Mouse (Mus musculus) gastrocnemius, adult 2 months (tissue): ENCODE results near the gene Sox21. TPM values are rescaled to one million over a fixed set of nuclear protein-coding genes. Genes with fewer than 3 reads are reported as not detected.

Source experiments
- DNase-seq: peaks from one replicate; pipeline ENCODE4 v3.0.0; 2022
- H3K27ac ChIP-seq: fragments of 200-600 bp; 2 replicates; pipeline ENCODE4 v1.8.1; 2022; ENCODE audit warnings: mild to moderate bottlenecking
- H3K4me3 ChIP-seq: fragments of 200-600 bp; 2 replicates; pipeline ENCODE4 v1.8.1; 2022; ENCODE audit warnings: mild to moderate bottlenecking, moderate library complexity
- CTCF ChIP-seq: fragments of 200-600 bp; IDR thresholded peaks from 2 replicates; pipeline ENCODE4 v1.8.1; 2022; ENCODE audit warnings: antibody characterized with exemption, mild to moderate bottlenecking, moderate library complexity
- intact Hi-C: fragments of 180-260 bp; cut with DNase I; formaldehyde crosslinking; loops from one replicate; pipeline ENCODE4 v1.15.1; 2025
- long read RNA-seq, 2 experiments: library from polyadenylated mRNA; stranded (forward); transcript quantifications; one replicate each; pipeline ENCODE4 v2.0.0; 2021
- total RNA-seq, 2 experiments: library from RNA; stranded (reverse); gene quantifications; 2 replicates each; pipeline ENCODE4 v1.2.3; 2021

Gene Sox21
- not detected for total RNA-seq
- long read RNA-seq, experiment 1: 0 reads
- long read RNA-seq, experiment 2: 0 reads

DNA sequence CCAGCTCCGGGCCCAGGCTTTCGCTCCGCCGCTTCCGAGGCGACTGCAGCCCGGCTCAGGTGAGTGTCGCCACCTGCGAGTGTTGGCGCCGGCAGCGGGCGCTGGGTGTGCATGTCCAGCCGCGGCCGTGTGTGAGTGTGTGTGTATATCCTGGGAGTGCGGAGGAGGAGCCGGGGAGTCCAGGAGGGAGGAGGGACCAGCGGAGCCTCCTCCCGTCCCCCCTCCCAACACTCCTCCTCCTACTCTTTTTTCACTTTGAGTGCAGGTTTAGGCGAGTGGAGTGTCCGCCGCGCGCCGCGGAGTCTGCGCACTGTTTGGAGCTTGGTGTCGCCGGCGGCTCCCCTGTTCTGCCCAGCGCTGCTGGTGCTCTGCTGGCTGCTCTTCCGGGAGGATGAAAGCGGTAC lies at the start of gene Sox21:
Gene Sox21, minus strand, starts transcription at position 145 of the 404 bp plus-strand sequence.
- DNase-seq: no peak
- TF ChIP-seq CTCF: no peak
- Histone ChIP-seq H3K4me3 (peak within 1 kb of the TSS; percentile 73), H3K27ac (no peak within 1 kb of the TSS)
- intact Hi-C loops: no loop called here

DNA sequence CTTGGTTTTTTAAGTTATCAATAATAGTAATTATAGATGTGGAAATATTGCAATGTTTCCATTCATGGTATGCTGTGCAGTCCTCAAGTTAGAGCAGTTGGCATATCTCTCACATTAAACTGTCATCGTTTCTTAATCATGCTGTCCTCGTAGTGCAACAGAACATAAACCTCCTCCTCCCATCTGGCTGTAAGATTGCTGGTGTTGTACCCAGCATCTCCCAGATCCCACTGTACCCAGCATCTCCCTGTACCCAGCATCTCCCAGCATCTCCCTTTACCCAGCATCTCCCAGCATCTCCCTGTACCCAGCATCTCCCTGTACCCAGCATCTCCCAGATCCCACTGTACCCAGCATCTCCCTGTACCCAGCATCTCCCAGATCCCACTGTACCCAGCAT lies 49.3 kb upstream of the Sox21 start:
- intact Hi-C loops: no loop called here
- no peak for TF ChIP-seq CTCF
- Histone ChIP-seq H3K4me3 (no peak overlapping the region), H3K27ac (no peak overlapping the region)
- no peak for DNase-seq

DNA sequence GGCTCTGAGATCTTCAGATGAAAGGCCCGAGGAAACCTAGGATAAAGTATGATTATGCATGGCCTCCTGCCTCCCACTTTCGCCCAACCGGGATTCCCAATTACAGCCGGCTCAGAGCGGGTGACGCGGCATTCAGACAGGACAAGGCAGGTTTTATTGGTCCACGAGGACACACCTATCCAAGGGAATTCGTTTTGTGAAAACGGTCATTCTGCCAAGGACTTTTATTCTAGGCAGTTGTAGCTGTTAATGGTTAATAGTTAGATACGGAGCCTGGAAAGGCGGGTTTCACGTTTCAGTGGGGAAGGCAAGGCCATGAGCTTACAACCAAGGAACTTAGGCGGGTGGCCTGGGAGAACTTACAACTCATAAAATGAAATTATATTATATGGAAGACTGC lies 46.1 kb upstream of the Sox21 start:
- intact Hi-C loops: no loop called here
- no peak for TF ChIP-seq CTCF
- Histone ChIP-seq H3K27ac (no peak overlapping the region), H3K4me3 (no peak overlapping the region)
- DNase-seq: no peak

DNA sequence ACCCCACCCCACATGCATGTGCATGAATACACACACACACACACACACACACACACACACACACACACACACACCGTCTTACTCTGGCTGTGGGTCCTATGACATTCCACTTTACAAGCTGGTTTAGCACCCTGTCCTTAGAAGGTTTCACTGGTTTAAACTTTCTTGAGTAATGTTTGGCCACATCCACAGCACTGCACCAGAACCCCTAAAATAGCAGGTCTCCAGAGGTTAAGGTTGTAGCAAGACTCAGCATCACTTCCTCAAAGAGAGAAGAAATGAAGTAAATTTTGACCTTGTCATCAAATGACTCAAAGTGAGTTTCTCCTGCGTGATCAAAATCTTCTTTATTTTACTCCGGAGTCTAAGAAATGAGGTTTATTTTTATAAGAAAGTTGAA lies 45.4 kb upstream of the Sox21 start:
- H3K27ac ChIP-seq: no peak overlapping the region
- intact Hi-C loops: no loop called here
- no peak for DNase-seq
- no peak for TF ChIP-seq CTCF
- no peak overlapping the region for H3K4me3 ChIP-seq

DNA sequence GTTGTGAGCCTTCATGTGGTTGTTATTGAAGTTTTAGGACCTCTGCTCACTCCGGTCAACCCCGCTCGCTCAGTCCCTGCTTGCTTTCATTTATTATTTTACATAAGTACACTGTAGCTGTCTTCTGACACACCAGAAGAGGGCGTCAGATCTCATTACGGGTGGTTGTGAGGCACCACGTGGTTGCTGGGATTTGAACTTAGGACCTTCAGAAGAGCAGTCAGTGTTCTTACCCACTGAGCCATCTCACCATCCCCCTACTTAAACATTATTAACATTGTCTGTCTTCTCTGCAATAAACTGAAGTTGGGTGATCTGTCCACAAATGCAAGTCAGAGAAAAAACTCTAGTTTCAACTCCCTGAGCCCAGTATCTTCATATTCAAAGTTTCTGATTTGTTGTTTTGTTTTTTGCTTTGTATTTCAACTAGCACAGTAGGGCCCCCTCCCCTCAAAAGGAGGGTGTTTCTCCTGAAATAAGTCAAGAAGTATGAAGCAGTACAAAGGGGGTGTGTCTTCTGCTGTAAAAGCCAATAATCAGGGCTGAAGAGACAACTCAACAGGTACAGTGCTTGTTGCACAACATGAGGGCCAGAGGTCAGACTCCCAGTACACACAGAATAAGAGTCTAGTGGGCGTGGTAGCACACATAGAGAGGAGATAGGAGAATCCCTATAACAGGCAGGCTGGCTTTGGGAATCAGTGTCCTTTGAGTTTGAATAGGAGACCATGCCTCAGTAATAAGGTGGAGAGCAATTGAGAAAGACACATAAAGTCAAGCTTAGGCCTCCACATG lies 41.1 kb upstream of the Sox21 start:
- Histone ChIP-seq H3K27ac (no peak overlapping the region), H3K4me3 (no peak overlapping the region)
- no peak for TF ChIP-seq CTCF
- intact Hi-C loops: no loop called here
- DNase-seq: no peak

DNA sequence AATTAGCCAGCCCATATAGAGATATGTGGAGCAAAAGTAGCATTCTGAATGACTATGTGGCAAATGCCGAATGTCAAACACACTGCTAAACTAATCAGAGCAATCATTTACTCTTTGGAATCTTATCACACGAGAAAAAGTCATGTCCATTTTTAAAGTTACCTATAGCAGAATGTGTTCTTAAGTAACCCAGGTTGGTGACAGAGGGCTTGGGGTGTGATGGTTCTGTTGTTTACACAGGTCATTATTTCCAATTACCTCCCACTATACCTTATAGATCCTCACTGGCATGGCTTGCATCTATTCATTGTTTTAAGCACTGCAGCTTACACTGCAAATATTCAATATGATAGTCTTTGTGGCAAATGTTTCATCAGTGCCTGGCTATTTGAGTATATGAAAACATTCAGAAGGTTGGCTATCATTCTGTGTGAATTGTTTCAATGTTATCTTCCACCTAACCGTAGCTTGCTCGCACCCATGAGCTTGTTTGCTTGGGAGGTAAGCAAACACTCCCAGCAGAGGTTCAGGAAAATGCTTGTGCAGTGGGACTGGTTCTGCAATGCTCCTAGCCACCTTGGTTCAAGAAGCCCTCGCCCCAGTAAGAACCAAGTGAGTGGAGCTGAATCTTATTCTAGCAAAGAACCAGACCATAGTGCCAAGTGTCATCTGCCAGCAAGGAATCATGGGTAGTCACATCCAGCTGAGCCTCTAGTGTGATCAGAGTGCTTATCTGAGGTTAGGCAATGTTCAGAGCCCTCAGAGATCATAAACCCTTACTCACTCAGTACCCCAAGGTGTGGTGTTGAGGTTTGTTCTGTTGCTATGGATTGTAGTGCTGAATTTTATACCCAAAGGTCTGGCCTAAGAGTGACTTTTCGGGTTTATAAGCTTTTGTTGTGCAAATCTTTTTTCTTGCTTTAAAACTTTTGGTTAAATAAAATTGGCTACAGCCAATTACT lies 36.0 kb upstream of the Sox21 start:
- Histone ChIP-seq H3K27ac (no peak overlapping the region), H3K4me3 (no peak overlapping the region)
- intact Hi-C loops: no loop called here
- no peak for TF ChIP-seq CTCF
- DNase-seq: no peak

DNA sequence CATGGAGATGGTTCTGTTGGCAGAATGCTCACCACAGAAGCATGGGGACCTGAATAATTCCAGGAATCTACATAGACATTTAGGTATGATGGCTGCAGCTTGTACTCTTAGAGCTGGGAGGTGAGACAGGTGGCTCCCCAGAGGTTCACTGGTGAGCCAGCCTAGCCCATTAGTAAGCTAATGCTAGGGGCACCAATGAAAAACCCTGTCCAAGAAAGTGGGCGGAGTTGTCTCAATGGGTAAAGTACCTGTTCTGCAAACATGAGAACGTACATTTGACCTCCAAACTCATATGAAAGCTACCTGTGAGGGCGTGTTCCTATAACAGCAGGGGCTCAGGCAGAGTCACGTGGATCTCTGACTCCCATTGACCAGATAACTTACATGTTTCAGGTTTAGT lies 32.0 kb upstream of the Sox21 start:
- DNase-seq: no peak
- no peak overlapping the region for H3K4me3 ChIP-seq
- intact Hi-C loops: no loop called here
- TF ChIP-seq CTCF: no peak
- no peak overlapping the region for H3K27ac ChIP-seq

DNA sequence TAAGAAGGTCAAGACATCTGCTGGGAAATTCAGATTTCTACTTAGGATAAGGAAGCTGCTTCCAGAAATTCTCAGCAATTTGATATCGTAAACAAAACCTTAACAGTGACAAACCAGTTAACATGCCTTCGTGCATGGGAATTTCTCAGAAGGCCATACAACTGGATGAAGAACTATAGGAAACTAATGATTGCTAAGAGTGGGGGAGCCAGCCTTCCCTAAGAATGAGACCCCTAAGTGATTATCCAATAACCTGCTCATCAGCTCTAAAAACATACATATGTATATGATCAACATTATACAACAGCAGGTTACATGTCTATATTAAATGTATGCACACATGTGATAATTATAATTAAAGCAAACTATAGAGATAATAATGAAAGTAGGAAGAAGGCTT lies 29.8 kb upstream of the Sox21 start, which contains the start of gene Gm9376:
Gene Gm9376, plus strand, starts transcription at position 301 of the 400 bp plus-strand sequence.
- no peak for TF ChIP-seq CTCF
- no peak within 1 kb of the TSS for H3K4me3 ChIP-seq
- intact Hi-C loops: no loop called here
- no peak within 1 kb of the TSS for H3K27ac ChIP-seq
- no peak for DNase-seq

DNA sequence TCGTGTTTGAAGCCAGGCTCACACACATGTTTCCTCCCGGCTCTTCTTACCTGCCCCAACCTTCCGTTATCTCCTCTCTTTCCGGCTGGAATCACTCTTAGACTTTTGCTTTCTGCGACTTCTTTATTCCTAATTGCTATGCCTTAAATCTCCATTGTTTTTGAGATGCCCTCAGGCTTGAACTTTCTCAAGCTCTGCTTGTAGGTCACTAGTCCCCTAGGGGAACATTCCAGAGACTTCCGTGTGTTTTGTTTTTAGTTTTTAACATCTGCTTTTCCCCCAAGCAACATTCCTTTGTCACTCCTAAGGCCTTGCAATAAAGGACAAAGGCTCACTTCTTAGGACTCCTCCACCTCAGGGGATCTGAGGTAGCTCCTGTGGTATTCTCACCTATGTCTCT lies 16.6 kb upstream of the Sox21 start:
- no peak for DNase-seq
- no peak overlapping the region for H3K27ac ChIP-seq
- intact Hi-C loops: no loop called here
- no peak overlapping the region for H3K4me3 ChIP-seq
- TF ChIP-seq CTCF: no peak

DNA sequence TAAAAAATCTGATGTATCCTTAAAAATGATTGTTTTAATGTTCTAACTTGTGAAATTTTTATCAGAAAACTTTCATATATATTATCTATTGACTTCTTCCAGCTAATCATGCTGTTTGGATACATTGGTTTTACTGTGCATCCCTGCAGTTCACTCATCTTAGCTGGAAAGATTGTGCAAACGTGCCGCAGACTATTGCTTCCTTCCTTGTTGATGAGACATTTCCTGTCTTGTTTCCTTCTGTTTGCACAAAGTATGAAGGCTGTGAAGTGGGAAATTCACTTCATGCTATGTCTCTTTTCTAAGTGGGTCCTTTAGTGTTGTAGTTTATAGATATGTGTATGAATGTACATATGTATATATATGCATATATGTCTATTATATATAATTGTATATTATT lies 4.6 kb upstream of the Sox21 start:
- no peak for TF ChIP-seq CTCF
- no peak for DNase-seq
- Histone ChIP-seq H3K27ac (no peak overlapping the region), H3K4me3 (no peak overlapping the region)
- intact Hi-C loops: no loop called here

DNA sequence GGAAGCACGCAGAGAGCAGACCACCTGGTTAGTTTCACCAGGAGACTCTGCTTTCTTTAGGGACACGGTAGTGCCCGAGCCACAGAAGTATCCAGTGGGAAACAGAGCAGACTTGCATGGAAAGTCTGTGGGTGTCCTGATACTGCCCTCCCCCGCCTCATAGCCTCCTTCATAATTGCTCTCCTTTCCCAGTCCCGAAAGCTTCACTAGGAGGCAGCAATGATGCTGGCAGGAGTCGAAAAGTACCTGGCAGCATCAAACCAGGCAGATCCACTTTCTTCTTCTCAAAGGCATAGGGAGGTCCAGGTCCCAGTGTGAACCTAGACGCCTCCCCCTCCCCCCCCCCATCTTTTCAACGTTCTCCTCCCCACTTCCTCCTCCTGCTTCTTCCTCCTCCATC lies 2.5 kb upstream of the Sox21 start:
- DNase-seq: no peak
- no peak overlapping the region for H3K4me3 ChIP-seq
- no peak overlapping the region for H3K27ac ChIP-seq
- intact Hi-C loops: no loop called here
- no peak for TF ChIP-seq CTCF

DNA sequence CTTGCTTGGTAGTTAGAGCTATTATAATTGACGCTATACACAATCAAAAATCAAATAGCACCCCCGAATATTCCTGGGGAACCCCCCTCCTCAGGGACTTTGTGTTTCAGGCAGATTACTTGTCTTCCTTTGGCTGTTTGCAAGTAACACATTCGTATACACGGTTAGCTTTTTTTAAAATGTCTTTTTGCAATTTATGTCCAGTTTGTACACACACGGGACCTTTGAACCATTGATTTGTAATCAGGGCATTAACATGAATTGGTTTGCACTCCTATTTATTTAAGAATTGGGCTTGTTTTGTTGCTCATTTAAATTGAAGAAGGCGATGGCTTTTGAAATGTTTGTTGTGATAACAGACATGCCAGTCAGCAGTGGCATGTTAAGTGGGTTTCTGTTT lies 956 bp upstream of the Sox21 start:
- intact Hi-C loops: no loop called here
- no peak overlapping the region for H3K27ac ChIP-seq

More for the DNA sequence above, 956 bp upstream of the Sox21 start:
- DNase-seq: no peak
- no peak overlapping the region for H3K4me3 ChIP-seq
- no peak for TF ChIP-seq CTCF
